Mouse (Mus musculus) stomach, embryonic 16.5 days (tissue): ENCODE measurements around the gene Eif2s3x. TPM values are rescaled to one million over a fixed set of nuclear protein-coding genes. Genes with fewer than 3 reads are reported as not detected.

Source experiments
- polyA plus RNA-seq: library from polyadenylated mRNA; unstranded; fragments of >200 nt; fragmentation: Nextera tagmentation; extraction: Ambion mirVana; gene quantifications from 2 replicates; pipeline ENCODE4 v1.2.1, GENCODE M21; 2015

The Eif2s3x gene
- polyA plus RNA-seq, 1 experiment from 2014 or later, result 64.8 TPM

Other genes with a start within 250 kb of the Eif2s3x start
- 0.17 and 0.35 TPM in 2 replicates for gene AU015836, start 244.2 kb downstream of the Eif2s3x start, polyA plus RNA-seq
- 26.9 and 27.1 TPM in 2 replicates for gene Zfx, start 89.2 kb downstream of the Eif2s3x start, polyA plus RNA-seq
- gene Klhl15, start 21.7 kb upstream of the Eif2s3x start, polyA plus RNA-seq, result 8.4 and 8.5 TPM in 2 replicates
- 0.07 and 0.18 TPM in 2 replicates for gene Fam90a1b, start 153.9 kb upstream of the Eif2s3x start, polyA plus RNA-seq
- 69.4 and 83.4 TPM in 2 replicates for gene Apoo, start 154.3 kb upstream of the Eif2s3x start, polyA plus RNA-seq